Mouse (Mus musculus): ENCODE measurements around the gene Spef1.

Spef1 gene

DNA sequence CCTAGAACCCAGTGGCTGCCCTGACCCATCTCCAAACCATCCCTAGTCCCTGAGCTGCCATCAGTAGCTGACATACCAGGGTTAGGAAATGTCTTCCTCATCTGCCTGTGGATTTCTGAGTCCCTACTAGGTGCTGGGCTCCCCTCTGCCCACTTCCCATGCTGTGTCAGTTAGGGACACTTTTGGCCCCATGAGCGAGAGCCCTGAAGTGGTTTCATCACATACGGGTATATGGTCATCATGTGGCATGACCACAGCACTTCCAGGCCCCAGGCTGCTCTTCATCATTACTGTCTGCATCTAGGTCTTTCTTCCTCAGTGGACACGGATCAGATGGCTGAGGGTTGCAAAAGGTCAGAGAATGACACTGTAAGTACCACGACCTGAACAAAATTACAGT, 19.7 kb upstream of the Spef1 start, which contains the start of gene Ap5s1:
TSS of gene Ap5s1 (plus strand) at position 301 of the 400 bp plus-strand sequence.
- DNase-seq (ENCODE audit: low spot score): no peak

DNA sequence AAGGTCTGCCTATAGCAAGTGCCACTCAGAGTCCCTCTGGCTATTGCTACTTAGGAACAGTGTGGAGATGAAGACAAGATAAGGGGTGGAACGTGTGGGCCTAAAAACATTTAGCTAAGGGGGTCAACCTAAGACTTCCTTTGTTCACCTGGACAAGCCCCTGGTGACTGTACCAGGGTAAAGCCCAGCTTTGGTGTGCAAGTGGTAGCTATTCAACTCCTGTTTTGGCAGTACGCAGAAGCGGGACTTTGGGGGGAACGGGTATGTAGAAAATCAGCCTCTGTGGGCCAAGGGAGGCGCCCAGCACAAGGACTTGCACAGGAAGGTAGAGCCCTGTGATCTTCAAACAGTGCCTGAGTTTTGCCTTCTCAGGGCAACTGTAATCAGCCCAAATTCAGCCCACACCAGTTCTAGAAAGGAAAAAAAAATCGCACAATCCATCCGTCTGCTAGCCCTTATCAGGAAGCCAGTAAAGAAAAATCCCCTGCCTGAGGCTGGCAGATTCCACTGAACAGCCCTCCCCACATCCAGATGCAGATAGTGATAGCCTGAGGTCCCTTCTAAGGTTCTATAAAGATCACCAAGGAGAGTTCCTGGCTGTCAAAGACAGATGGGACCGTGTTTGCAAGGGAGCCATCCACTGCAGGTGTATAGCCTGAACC, 18.6 kb upstream of the Spef1 start:
- DNase-seq (ENCODE audit: low spot score): no peak

DNA sequence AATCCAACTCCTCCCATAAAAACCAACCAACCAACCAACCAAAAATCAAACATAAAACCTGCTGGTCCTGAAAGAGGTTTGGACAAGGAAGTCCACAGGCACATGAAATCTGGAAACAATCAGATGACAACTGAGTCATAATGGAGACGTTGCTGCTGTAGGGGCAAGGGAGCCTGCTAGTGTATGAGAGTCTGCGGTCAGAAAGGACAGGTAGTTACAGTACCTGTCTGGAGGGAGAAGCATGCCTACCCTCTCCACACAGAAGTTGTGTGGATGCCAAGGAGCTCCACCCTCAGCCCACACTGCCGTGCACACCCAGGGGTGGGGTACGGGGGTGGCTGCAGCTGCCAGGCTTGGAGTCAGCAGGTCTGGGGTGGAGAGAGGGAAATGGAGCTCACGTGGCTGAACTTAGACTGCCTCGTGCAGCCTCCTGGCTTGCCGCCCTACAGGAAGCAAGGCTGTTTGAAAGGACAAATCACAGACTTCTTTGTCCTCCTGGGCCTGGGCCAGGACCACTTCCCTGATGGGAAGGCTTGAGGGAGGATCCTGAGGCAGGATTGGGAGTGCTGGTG, 17.4 kb upstream of the Spef1 start:
- DNase-seq (ENCODE audit: low spot score): no peak

DNA sequence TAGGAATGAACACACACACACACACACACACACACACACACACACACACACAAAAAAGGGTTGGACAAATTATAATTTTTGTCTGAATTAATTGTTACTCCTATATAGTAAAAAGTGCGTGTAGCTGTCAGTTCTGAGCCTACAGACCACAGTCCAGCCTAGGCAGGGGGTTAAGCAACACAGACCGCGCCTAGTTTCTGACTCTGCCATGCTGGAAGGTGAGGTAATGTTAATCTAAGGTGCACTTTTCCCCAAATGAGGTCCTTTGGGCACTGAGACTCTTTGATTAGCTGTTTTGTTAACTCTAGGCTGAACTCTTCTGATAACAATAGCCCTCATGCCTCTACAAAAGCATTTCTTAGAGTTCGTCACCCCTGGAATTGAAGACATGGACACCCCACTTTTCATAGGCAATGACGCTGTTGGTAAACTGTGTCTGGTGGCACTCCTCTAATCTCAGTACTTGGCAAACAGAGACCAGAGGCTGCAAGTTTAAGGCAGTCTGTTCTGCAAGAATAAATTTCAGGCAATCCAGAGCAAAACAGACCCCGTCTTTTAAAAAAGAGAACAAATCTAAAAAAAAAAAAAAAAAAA, 16.8 kb upstream of the Spef1 start:
- no peak for DNase-seq (ENCODE audit: low spot score)

DNA sequence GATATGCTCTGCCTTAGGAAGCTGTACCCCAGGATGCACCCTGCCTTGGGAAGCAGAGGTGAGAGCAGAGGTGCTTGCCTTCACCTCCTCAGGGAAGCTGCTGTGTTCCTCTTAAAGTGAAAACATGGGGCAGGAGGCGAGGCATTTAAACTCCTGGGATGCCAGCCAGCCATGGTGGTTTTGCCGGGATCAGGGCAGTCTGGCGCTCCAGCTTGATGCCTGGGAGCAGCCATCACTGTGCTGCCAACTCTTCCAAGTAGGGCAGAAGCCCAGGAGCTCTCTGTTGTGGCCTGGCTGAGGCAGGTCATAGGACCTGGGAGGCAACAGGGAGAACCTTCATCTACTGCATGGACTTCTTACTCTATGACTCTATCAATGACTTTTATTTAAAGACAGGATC, 14.2 kb upstream of the Spef1 start:
- DNase-seq (ENCODE audit: low spot score): no peak

DNA sequence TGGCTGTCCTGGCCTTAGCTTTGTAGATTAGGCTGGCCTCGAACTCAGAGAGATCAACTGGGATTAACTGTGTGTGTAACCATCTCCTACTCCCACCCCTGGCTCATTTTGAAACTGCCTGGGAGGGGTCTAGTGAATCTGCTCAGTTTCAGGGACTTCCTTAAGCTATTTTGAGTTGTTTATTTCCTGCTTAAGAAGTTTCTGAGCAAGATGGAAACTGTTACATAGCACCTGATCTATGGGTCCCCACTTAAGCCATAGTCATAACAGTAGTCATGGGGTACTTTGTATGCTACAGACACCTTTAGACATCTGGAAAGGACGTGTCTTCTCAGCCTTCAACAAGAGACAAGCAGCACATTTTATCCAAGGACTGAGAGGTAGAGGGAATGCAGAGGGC, 13.6 kb upstream of the Spef1 start:
- no peak for DNase-seq (ENCODE audit: low spot score)

DNA sequence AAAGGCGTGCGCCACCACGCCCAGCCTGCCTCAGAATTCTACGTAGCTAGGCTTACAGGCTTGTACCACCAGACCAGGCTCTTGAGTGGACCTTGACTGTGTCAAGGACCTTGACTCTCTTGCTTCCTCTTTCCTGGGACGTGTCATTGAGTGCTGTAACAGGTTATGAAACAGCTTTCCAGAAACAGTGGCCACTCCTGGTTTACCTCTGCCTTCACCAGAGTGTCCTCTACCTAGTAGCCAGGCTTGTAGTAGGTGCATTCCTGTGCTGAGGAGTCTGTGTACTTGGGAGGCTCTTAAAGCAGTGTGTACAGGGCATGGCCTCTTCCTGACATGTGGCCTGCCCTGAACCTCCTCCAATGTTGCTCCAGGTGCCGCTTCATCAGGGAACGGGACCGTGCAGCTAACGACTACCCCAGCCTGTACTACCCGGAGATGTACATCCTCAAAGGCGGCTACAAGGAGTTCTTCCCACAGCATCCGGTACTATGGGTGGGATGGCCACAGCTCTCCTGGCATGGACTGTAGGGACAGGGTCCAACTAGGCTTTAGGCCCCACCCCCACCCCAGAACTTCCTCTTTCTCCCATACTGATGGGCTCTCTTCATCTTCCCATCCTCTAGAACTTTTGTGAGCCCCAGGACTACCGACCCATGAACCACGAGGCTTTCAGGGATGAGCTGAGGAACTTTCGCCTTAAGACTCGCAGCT, 9.7 kb upstream of the Spef1 start:
- DNase-seq (ENCODE audit: low spot score): no peak

DNA sequence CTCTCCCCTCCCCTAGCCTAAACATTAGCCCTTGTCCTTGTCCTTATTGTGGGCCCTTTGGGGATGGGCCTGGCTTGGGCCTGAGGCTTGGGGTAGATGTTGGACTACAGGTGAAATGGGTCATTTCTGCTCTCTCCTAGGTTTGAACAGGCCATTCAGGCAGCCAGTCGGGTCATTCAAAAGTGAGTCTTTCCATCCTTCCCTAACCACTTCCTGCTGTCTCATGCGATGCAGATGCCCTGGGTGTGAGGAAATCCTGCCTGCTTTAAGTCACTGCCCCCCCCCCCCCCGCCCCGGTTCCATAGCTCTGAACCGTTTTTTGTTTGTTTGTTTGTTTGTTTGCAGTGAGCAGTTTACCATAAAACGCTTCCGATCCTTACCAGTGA, 3.9 kb upstream of the Spef1 start:
- DNase-seq (ENCODE audit: low spot score): no peak

DNA sequence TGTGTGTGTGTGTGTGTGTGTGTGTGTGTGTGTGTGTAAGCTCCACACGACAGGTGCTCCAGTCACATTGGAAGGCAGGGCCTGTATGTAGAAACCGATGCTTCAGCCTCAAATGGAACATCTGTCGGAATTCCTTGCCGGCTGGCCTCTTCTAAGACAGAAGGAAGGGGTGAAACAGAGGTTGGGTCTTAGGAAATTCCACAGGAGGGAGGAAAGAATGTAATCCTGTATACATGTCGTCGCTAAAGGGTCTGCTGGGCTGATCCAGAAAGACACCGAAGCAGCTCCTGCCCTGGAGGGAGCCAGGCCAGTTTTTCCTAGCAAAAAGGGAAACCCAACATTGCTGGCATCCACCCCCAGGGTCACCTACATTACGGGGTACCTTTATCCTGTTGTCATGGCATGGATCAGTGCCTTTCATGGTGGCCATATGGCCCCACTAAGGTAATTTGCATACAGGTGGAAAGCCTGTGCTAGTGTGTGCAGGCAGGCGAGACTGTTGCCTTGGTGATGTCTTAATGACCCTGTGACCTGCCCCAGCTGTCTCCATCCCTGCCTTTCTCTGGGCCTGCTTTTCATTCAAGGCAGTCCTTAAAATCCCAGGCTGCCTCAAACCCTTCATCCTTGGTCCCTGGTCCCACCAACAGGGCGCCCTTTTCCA, 3.4 kb upstream of the Spef1 start:
- DNase-seq (ENCODE audit: low spot score): peak; percentile 86

DNA sequence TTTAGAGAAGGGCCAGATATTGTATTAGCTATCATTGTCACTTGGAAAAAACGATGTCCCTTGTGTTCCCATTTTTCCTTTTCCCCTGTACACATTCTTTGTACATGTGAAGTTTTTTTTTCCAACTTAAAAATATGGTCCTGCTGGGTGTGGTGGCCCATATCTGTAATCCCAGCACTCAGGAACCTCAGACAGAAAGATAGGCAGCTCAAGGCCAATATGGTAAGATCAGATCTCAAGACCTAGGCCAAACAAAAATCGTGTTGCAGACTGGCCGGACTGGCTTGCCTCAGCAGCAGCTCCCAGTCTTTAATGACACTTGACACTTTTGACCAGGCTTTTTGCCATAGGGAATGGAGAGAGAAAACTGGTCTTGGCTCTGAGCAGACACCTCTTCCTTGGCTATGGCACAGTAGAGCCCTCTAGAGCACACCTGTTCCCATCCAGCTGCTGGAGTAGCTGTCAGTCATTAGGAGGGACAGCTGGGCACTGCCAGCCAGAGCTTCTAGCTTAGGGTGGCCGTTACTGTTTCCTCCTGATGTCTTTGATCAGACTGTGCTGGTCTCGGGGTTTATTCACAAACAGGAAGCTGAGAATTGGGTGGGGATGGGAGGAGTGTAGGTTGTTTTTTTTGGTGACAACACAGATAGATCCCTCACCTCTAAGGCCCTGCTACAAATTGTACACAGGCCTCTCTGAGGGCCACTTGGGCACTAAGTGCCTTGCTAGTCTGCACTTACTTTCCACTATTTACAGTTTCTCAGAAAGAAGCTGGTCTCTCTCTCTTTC, 2.6 kb upstream of the Spef1 start:
- no peak for DNase-seq (ENCODE audit: low spot score)

DNA sequence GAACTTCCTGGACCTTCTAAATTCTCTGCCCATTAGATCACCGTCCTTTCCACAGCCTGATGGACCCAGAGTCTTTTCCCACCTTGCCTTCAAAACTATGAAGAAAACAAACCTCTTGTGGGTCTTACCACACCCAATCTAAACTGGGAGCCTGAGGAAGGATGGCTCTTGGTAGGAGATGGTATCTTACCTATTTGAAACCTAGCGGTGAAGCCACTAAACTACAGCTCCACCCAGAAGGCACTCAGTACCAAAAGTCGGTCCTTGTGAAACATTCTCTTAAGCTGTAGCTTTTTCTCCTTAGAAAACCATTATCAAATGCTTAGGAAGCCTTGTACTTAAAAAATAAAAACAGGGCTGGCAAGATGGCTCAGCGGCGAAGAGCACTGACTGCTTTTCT, 1.2 kb upstream of the Spef1 start:
- DNase-seq (ENCODE audit: low spot score): no peak

DNA sequence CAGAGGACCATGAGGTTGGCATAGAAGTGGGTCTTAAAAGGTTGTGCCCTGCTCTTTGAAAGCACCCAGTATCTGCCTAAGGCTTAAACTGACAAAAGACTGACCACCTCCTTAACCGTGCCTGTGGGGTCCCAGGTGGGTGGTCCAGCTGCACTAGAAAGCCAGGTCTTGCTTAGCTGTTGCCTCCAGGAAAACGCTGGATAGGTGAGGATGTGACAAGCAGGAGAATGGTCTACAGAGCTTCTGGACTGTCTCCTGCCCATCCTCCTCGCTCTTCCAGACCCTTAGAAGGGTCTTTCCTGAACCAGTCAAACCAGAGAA, 480 bp upstream of the Spef1 start:
- DNase-seq (ENCODE audit: low spot score): peak; percentile 42

DNA sequence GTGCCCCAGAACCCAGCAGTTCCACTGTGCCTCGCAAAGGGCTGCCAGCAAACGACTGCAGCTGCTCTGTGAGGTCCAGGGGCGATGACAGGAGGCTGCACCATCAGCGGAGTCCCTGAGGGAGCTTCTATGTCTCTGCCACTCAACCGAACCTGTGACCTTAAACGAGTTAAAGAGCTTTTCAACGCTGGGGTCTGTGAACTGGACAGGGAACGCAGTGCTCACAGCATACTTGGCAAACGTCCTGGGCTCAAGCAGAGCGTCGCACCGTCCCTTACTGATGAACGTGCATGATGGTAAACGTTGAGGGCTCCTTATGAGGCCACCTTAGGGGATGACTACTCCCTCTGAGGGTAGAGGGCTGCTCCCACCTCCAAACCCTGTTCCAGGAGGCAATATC, 739 bp downstream of the Spef1 start:
- DNase-seq (ENCODE audit: low spot score): no peak

DNA sequence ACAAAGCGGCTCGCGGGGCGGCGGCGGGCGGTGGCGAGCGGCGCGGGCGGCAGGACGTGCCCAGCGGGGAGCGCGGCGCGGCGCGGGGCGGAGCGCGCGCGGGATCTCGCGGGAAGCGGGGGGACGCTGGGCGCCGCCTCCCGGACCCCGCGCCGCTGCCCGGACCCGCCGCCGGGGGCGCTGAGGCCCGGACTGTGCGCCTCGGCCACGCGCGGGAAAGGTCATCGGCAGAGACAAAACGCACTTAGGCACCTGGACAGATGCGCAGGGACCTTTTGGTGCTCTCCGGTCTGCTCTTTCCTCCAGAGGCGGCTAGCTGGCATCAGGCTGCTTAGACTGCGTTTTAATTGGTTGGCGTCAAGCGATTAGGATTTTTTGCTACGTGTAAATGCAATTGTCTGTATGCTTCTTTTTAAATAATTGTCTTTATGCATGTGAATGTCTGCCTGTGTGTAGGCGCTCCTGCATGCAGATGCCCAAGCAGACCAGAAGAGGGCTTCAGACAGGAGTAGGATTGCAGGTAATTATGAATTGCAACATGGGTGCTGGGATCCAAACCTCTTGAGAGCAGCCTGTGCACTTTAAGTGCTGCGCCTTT, 7.0 kb downstream of the Spef1 start, which contains the start of gene Cenpb:
TSS of gene Cenpb (minus strand) at position 78 of the 598 bp plus-strand sequence.
- DNase-seq (ENCODE audit: low spot score): peak; percentile 91

DNA sequence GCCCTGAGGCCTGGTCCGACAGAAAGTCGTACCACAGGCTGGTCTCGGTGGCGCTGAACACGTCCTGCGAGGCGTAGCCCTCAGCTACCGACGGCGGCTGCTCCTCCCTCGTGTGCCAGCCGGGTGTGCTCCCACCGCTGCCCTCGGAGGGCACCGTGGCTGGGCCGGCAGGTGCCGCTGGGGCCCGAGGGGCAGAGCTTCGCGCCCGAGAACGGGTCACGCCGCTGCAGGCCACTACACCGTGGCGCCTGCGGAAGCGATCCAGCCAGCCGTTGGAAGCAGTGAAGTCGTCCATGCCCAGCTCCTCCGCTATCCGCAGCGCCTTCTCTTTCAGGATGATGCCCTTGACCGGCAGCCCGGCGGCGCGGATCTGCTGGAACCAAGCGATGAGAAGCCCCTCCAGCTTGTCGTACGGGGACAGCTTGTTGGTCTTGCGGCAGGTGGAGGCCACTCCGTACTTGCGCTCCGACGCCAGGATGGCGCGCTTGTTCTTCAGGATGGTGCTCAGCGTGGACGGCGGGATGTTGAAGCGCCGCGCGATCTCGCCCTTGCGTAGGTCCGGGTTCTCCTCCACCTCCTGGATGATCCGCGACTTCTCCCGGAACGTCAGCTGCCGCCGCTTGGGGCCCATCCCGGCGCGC, 7.7 kb downstream of the Spef1 start:
- peak; percentile 75 for DNase-seq (ENCODE audit: low spot score)

DNA sequence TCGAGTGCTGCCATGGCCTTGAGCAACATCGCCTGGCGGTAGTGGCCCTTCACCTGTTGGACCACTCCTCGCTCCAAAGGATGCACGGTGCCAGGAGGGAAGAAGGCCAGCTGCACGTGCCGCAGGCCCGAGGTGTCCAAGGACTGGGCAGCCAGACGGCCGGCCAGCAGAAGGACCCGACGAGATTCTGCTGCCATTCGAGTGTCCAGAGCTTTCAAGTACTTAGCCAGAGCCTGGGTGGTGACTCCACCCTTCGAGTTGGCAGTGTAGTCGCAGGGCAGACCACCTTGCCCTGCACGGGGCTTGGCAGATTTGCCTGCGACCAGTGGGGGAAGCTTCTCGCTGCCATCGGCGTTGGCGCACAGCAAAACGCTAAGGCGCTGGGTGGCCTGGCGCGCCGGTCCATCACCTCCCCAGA, 8.2 kb downstream of the Spef1 start:
- DNase-seq (ENCODE audit: low spot score): no peak

DNA sequence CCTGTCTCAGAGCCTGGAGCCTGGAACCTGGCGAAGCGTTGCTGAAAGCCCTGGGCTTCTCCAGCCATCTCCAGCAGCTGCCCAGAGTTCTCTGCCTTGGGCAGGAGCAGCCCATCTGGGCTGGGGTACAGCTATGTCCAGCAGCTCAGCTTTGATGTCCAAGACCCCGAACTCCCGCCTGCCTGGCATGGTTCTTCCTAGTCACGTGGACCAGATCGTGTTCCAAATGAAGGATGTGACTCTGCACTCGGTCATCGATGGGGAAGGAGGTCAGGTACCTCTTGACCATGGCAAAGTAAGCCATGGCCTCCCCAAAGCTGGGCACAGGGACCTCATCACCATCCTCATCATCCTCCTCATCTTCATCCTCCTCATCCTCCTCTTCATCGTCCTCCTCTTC, 9.2 kb downstream of the Spef1 start:
- no peak for DNase-seq (ENCODE audit: low spot score)

DNA sequence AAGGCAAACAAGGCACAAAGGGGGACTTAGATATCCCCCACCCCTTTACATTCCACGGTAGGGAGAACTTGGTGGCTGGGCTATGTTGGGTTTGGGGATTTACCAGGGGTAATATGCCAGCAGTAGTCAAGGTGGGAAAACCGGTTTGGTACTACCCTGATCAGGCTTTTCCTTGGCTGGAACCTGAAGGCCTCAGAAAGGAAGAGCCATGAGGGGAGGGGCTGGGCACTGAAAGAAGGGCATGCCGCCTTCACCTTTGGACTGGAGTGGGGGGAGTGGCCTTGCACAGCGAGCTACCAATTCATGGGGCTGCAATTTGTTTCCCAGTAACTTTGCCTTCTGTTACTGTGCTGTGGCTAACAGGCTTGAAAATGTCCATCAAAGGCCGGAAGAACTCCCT, 10.6 kb downstream of the Spef1 start:
- DNase-seq (ENCODE audit: low spot score): no peak

DNA sequence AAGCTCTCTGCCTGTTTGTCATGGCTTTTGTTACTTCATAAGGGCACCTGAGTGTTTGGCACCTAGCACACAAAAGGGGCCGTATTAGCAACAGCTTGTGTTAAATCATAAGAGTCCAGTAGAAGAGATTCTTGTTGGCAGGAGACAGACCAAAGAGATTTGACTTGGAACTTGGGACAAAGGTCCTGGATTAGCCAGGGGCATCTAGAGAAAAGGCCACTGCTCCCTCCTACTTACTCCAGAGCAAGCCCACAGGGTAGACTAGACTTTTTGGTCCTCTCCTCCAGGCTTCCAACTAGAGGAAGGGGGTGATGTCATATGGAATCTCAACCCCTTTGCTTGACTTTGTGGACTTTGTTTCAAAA, 11.2 kb downstream of the Spef1 start:
- DNase-seq (ENCODE audit: low spot score): no peak

DNA sequence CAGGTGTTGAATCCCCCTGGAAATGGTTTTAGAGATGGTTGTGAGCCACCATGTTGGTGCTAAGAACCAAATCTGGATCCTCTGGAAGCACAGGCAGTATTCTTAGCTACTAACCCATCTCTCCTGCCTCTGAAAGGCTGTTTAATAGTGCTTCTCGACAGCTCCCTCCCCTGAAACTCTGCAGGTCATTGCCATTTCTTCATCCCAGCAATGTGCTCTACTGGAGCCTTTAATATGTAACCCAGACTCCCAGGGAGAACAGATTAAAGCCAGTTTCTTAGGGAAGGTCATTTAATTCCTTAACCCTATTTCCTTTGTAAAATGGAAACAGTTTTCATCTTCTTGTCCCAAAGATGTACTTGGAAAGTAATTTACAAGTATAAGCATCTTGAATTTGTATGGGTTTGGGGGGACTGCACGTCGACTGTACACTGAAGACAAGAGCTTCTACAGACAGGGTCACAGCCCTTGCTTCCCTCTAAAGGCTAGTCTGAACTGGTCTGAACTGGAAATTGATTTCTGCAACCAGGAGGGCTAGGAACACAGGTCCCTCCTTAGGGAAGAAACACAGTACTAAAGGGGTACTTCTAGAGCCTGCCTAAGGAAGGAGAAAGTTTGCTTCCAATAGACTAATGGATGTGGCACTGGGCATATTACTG, 11.7 kb downstream of the Spef1 start:
- DNase-seq (ENCODE audit: low spot score): no peak

DNA sequence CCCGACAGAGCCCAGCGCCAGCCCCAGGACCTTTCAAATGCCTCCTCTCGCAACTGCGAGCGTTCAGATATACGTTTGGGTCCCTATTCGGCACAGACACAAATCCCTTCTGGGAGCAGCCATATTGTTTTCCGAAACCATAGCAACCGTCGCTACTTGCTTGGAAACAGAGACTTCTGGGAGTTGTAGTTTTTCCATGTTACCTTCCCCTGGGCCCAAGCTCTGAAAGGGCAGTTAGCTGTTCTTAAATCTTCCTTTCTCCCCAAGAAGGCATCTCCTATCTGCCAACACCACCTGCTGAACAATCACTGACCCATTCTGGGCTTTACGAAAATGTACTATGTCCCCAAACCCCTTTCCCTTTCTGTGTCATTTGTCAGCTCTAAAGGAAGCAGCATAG, 12.4 kb downstream of the Spef1 start:
- DNase-seq (ENCODE audit: low spot score): peak; percentile 94
